Mouse (Mus musculus) heart, embryonic 13.5 days (tissue): Measurements from ENCODE around the gene Uchl1. TPM values are rescaled to one million over a fixed set of nuclear protein-coding genes. Genes with fewer than 3 reads are reported as not detected.

Experiments used
- ATAC-seq: fragments of 200-750 bp; cut with Nextera tagmentation; 2 replicates; pipeline ENCODE4 v1.8.0; 2017; ENCODE audit warnings: moderate TSS enrichment; ENCODE audit not compliant: insufficient number of reproducible peaks, low FRiP score, low TSS enrichment; ENCODE audit errors: extremely low read depth
- H3K27ac ChIP-seq: fragments of 300-500 bp; sonication (generic); replicated peaks from 2 replicates; pipeline ENCODE4 v1.5.1; 2015; ENCODE audit warnings: moderate library complexity, mild to moderate bottlenecking, inconsistent platforms
- H3K27me3 ChIP-seq: fragments of 300-500 bp; sonication (generic); replicated peaks from 2 replicates; pipeline ENCODE4 v1.6.1; 2015; ENCODE audit warnings: mild to moderate bottlenecking, inconsistent platforms
- H3K36me3 ChIP-seq: fragments of 300-500 bp; sonication (generic); 2 replicates; pipeline ENCODE4 v1.6.1; 2015; ENCODE audit warnings: mild to moderate bottlenecking, inconsistent platforms
- H3K4me1 ChIP-seq: fragments of 300-500 bp; sonication (generic); 2 replicates; pipeline ENCODE4 v1.6.1; 2015; ENCODE audit warnings: inconsistent platforms
- H3K4me2 ChIP-seq: fragments of 300-500 bp; sonication (generic); 2 replicates; pipeline ENCODE4 v1.6.1; 2015; ENCODE audit warnings: inconsistent platforms, mild to moderate bottlenecking, moderate library complexity
- H3K4me3 ChIP-seq: fragments of 300-500 bp; sonication (generic); 2 replicates; pipeline ENCODE4 v1.5.1; 2015; ENCODE audit warnings: moderate library complexity, mild to moderate bottlenecking, inconsistent platforms
- H3K9ac ChIP-seq: fragments of 300-500 bp; sonication (generic); 2 replicates; pipeline ENCODE4 v1.6.1; 2015; ENCODE audit warnings: inconsistent platforms, mild to moderate bottlenecking, moderate library complexity
- H3K9me3 ChIP-seq: fragments of 300-500 bp; sonication (generic); 2 replicates; pipeline ENCODE4 v1.6.1; 2016; ENCODE audit warnings: inconsistent platforms
- WGBS: fragments of 180-500 bp; shearing (Covaris S2); methylation state at CpG from one replicate; pipeline ENCODE4 v1.1.7; 2015; ENCODE audit warnings: mixed read lengths; 5-methylcytosine and 5-hydroxymethylcytosine counted together
- polyA plus RNA-seq: library from polyadenylated mRNA; unstranded; fragments of >200 nt; fragmentation: Nextera tagmentation; extraction: Ambion mirVana; gene quantifications from 2 replicates; pipeline ENCODE4 v1.2.1, GENCODE M21; 2015

Uchl1 gene
- polyA plus RNA-seq, 1 experiment from 2014 or later = 124 TPM

DNA sequence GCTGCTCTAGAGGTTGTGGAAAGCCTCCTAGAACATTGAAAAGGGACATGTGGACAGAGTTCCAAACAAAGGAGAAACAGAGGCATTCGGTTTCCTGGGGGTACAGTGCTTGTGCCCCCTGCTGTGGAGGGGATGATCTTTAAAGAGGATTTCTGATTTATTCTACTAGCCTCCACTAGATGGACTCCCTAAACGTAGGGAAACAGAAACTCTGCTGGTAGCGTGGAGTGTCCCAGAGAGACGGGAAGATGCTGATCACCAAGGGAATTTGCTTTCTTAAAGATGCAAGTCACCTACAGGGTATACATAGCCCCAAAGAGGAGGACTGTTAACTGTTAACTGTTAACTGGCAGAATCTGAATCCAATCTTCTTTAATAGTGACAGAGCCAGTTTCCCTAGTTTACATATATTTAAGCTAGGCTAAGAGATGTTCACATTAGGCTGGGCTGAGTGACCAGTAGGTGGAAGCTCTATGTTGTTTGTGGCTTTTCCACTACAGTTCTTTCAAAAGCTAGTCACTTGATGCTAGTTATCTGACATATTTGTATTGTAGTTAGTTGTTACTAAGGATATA lies 34.6 kb downstream of the Uchl1 start:
- Histone ChIP-seq H3K4me2 (no peak overlapping the region), H3K9me3 (no peaks in the 10 kb centered on the region), H3K4me3 (no peak overlapping the region), H3K36me3 (no peaks in the 10 kb centered on the region), H3K9ac (no peak overlapping the region), H3K27ac (no peak overlapping the region), H3K4me1 (peaks cover 16% of the 10 kb centered on the region), H3K27me3 (peaks cover 83% of the 10 kb centered on the region)
- 15% methylated on average over 4 of the region's 4 CpGs for WGBS
- no peak for ATAC-seq

DNA sequence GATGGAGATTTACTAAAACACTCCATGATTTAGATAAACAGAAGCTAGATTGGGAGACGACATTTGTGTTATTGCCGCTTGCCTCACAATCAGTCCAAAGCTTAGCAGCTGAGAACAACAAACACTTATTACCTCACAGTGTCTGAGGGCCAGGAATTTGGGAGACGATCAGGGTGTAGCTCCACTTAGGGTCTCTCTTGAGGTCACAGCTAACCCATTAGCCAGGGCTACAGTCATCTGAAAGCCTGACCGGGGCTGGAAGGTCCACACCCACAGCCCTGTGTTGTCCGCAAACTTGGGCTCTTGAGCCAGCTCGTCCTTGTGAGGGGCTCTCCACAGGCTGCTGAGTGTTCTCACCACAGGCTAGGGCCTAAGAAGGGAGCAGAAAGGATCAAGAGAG lies 36.9 kb downstream of the Uchl1 start:
- no peaks in the 10 kb centered on the region for H3K9me3 ChIP-seq
- H3K4me1 ChIP-seq = peaks cover 21% of the 10 kb centered on the region
- ATAC-seq = no peak
- no peak overlapping the region for H3K9ac ChIP-seq
- H3K36me3 ChIP-seq = no peaks in the 10 kb centered on the region
- 46% methylated on average over 6 of the region's 6 CpGs for WGBS
- H3K27me3 ChIP-seq = peaks cover 80% of the 10 kb centered on the region
- H3K27ac ChIP-seq = no peak overlapping the region
- H3K4me3 ChIP-seq = no peak overlapping the region
- H3K4me2 ChIP-seq = no peak overlapping the region

DNA sequence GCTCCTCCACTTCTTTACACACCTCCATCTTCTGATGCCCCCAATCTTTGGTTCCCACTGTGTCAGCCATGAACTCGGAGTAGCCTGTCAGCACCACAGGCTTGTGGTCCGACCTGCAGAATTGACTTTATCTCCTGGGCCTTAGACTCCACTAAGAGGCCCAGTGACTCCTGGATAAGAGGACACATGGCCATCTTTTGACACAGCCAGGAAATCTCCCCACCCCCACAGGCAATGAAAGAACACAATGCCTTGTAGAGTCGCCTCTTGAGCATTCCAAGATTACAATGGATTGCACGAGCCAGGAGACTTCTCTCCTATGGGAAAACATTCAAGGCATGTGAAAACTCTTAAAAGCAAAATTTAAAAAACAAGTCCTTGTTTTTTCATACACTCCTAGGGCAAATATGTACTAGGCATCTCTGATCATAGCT lies 39.6 kb downstream of the Uchl1 start:
- H3K4me3 ChIP-seq = no peak overlapping the region
- H3K27ac ChIP-seq = no peak overlapping the region
- WGBS = 9% methylated on average over 4 of the region's 4 CpGs
- H3K36me3 ChIP-seq = no peaks in the 10 kb centered on the region
- ATAC-seq = no peak
- no peak overlapping the region for H3K9ac ChIP-seq
- peaks cover 82% of the 10 kb centered on the region for H3K27me3 ChIP-seq
- H3K4me1 ChIP-seq = peaks cover 27% of the 10 kb centered on the region
- H3K4me2 ChIP-seq = no peak overlapping the region
- no peaks in the 10 kb centered on the region for H3K9me3 ChIP-seq

DNA sequence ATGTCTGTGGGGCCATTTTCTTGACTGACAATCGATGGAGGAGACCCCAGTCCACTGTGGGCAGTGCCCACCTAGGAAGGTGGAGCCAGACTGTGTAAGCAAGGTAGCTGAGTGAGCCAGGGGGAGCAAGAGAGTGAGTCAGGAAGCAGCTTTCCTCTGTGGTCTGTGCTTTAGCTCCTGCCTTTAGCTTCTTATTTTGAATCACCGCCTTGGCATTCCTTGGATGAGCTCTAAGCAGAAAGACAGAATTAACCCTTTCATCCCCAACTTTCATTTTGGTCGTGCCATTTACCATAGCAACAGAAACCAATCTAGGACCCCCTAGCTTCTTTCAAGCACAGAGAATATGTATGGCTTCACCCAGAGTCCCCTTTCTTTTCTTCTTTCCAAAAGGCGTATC lies 42.0 kb downstream of the Uchl1 start:
- WGBS = 54% methylated on average over 4 of the region's 4 CpGs
- H3K9me3 ChIP-seq = no peaks in the 10 kb centered on the region
- ATAC-seq = no peak

DNA sequence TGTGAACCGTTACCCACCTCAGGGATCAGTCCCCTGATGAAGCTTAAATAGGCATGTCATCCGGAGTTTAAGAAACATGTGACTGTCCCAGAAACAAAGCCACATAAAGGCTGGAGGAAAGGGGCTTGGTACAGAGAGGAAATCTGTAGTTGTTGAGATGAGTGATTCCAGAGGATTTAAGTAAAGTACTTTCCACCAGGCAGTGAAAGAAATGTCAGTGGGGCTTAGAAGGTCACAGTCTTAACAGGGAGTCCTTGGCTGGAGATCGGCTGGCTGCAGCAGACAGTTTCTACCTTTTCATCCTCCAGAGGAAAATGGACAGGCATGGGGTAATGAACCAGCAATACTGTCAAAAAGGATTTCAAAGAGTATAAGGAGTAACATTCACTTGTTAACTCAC lies 42.5 kb downstream of the Uchl1 start:
- 53% methylated on average over 3 of the region's 3 CpGs for WGBS

More for the DNA sequence above, 42.0 kb downstream of the Uchl1 start:
- peaks cover 27% of the 10 kb centered on the region for H3K4me1 ChIP-seq
- H3K27me3 ChIP-seq = peaks cover 86% of the 10 kb centered on the region
- no peak overlapping the region for H3K4me3 ChIP-seq
- no peaks in the 10 kb centered on the region for H3K36me3 ChIP-seq
- H3K4me2 ChIP-seq = no peak overlapping the region
- H3K9ac ChIP-seq = no peak overlapping the region
- no peak overlapping the region for H3K27ac ChIP-seq

DNA sequence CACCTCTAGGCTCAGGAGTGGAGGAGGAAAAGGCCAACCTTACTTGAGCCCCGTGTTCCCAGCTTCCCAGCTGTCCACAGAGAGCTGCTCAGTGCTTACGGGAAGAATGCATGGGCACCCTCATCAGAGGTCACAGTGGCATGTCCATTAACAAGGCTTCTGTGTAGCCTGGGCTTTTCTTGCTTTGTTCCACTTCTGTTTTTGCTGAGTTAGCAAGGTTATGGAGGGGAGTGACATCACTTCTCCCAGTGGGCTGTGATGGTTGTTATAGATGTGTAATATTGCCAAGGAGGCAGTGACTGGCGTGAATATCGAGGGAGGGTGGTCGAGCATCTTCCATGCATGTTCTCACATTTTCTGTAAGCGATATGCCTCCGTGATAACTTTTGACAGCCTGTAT lies 43.0 kb downstream of the Uchl1 start:
- Histone ChIP-seq H3K9me3 (no peaks in the 10 kb centered on the region), H3K36me3 (no peaks in the 10 kb centered on the region), H3K27me3 (peaks cover 86% of the 10 kb centered on the region), H3K9ac (no peak overlapping the region), H3K27ac (no peak overlapping the region), H3K4me2 (no peak overlapping the region), H3K4me3 (no peak overlapping the region), H3K4me1 (peaks cover 36% of the 10 kb centered on the region)
- no peak for ATAC-seq
- 59% methylated on average over 7 of the region's 7 CpGs for WGBS

More for the DNA sequence above, 42.5 kb downstream of the Uchl1 start:
- no peak overlapping the region for H3K9ac ChIP-seq
- no peak for ATAC-seq
- H3K4me3 ChIP-seq = no peak overlapping the region
- peaks cover 86% of the 10 kb centered on the region for H3K27me3 ChIP-seq
- H3K9me3 ChIP-seq = no peaks in the 10 kb centered on the region
- H3K4me1 ChIP-seq = peaks cover 31% of the 10 kb centered on the region
- H3K27ac ChIP-seq = no peak overlapping the region
- H3K4me2 ChIP-seq = no peak overlapping the region
- no peaks in the 10 kb centered on the region for H3K36me3 ChIP-seq

DNA sequence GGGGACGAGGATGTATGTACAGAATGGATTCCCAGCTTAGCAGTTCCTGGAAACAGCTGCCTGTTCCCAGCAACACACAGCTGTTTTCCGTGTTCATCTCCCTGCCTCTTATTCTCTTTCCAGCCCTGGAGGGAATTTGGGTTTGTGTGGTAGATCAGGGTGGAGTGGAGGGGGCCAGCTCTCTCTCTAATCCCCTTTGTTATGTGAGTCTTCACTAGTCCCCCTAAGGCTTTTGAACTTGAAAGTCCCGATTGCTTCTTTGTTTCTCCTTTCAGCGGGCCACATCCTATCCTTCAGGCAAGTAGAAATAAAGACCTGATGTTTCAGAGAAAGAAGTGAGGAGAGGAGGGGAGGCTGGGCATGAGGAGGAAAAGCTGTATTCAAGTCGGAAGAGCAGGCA lies 45.0 kb downstream of the Uchl1 start:
- H3K27ac ChIP-seq = no peak overlapping the region

DNA sequence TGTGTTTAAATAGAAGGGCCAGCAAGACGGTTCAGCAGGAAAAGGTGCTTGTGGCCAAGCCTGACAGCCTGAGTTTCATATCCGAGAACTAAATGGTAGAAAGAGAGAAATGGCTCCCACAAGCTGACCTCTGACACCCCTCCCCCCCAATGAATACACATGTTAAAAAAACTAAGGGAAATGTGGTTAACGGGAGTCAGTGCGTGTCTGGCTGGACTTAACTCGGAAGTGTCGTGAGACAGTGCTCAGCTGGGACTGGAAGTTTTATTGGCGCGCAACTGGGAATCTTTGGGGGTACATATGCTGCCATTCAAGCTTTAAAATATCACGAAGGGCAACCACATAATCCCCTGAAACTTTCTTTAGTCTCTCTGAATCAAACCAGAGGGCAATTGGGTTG lies 46.7 kb downstream of the Uchl1 start:
- Histone ChIP-seq H3K36me3 (no peaks in the 10 kb centered on the region), H3K27me3 (peaks cover 98% of the 10 kb centered on the region), H3K4me3 (no peak overlapping the region), H3K4me2 (peak overlapping the region; percentile 3; the same call in 1 of the 2 replicates), H3K9ac (no peak overlapping the region), H3K9me3 (no peaks in the 10 kb centered on the region), H3K27ac (peak overlapping the region; percentile 67), H3K4me1 (peaks cover 17% of the 10 kb centered on the region)
- ATAC-seq = no peak
- WGBS = 59% methylated on average over 9 of the region's 9 CpGs

More for the DNA sequence above, 45.0 kb downstream of the Uchl1 start:
- no peak for ATAC-seq
- Histone ChIP-seq H3K4me2 (no peak overlapping the region), H3K4me1 (peaks cover 21% of the 10 kb centered on the region), H3K27me3 (peaks cover 98% of the 10 kb centered on the region), H3K4me3 (no peak overlapping the region), H3K36me3 (no peaks in the 10 kb centered on the region), H3K9me3 (no peaks in the 10 kb centered on the region), H3K9ac (no peak overlapping the region)
- 32% methylated on average over 5 of the region's 5 CpGs for WGBS

DNA sequence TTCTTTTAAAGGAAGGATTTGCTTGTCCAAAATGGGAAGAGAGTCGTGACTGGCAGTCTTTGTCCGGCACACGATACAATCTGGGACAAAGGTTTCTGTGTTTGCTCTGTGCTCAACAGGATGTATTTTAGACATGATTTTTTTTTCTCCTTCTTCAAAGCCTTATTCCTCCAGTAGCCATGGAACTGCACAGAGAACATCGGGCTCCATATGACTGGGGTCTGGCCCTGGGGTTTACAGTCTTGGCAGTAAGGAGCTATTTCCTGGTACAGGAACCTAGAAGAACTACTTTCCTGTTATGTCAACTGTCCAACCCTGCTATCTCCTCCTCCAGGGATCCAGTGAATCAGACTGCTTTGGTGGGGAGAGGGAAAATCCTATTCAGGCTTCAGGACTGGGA lies 47.1 kb downstream of the Uchl1 start:
- Histone ChIP-seq H3K27ac (peak overlapping the region; percentile 67), H3K36me3 (no peaks in the 10 kb centered on the region), H3K27me3 (peaks cover 97% of the 10 kb centered on the region), H3K9me3 (no peaks in the 10 kb centered on the region), H3K4me1 (peaks cover 17% of the 10 kb centered on the region), H3K4me2 (peak overlapping the region; percentile 24; the same call in 1 of the 2 replicates), H3K4me3 (no peak overlapping the region), H3K9ac (no peak overlapping the region)
- no peak for ATAC-seq
- WGBS = 49% methylated on average over 4 of the region's 4 CpGs

DNA sequence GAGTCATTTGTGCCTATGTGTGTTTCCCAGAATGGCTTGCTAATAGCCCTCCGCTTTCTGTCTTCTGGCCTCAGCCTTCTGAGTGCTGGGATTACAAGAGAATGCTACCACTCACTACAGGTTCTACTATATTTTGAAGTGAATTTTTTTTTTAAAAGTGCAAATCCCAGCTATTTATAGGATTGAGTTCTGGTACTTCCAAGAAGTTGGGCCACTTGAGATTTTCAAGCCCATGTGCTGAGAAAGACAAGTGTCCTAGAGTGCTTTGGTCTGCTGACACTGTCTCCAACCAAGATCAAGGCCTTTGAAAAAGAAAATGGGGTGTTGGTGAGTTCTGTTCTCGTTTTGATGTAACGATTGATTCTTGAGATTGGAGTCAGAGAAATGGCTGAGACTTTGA lies 47.7 kb downstream of the Uchl1 start:
- H3K4me2 ChIP-seq = no peak overlapping the region
- WGBS = 68% methylated on average over 3 of the region's 3 CpGs
- no peaks in the 10 kb centered on the region for H3K9me3 ChIP-seq
- no peak for ATAC-seq
- H3K4me1 ChIP-seq = peaks cover 13% of the 10 kb centered on the region
- H3K27me3 ChIP-seq = peaks cover 97% of the 10 kb centered on the region
- H3K27ac ChIP-seq = peak overlapping the region; percentile 67
- no peaks in the 10 kb centered on the region for H3K36me3 ChIP-seq
- H3K4me3 ChIP-seq = no peak overlapping the region
- no peak overlapping the region for H3K9ac ChIP-seq

DNA sequence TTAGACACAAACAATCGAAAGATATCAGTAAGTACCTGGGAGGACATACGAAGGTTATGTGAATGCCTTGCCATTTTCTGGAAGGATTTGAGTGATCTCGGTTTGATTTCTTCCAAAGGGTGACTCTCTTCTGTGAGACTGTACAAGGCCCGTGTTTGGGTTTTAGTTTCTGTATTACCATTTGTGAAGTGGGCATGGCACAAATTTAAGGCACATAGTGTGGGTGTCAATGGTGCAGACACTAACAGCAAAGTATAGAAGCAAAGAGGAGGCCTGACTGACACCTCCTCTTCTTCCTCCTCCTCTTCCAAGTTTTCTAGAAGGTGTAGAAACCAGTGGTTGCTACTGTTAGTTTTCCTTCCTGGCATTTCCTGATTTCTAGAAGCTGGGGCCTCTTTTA lies 53.4 kb downstream of the Uchl1 start:
- no peaks in the 10 kb centered on the region for H3K36me3 ChIP-seq
- H3K9me3 ChIP-seq = no peaks in the 10 kb centered on the region
- no peak overlapping the region for H3K4me2 ChIP-seq
- no peak overlapping the region for H3K9ac ChIP-seq
- WGBS = 85% methylated on average over 4 of the region's 4 CpGs
- peaks cover 97% of the 10 kb centered on the region for H3K27me3 ChIP-seq
- H3K27ac ChIP-seq = no peak overlapping the region
- no peak overlapping the region for H3K4me3 ChIP-seq
- no peak for ATAC-seq
- no peaks in the 10 kb centered on the region for H3K4me1 ChIP-seq

DNA sequence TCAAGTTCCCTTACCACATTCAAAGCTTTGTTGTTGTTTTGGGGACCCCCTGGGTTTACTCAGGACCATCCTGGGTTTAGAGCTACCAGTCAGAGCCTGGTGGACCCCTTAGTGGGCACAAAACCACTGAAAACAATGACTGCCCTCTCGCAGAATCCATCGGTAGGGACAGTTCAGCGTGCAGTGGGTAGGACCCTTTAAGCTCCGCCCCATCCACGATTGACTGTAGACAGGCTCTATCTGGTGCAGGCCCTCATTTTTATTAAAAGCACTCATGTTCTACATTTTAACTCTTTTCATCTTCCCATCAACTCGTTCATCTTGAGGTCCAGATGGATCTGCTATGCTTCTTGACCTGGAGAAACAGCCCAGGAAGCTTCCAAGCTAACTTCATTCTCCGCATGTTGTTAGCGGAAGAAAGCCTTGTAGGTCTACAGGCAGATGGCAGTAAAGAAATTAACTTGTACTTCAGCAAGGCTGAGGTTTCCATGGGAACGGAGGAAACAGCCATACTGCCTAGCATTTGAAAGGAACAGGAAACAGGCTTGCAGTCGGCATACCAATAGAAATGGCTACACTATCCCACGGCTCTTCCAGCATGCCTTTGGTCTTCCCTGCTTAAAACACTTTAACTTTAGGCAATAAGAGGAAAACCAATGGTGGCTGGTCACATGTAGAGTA lies 54.9 kb downstream of the Uchl1 start:
- Histone ChIP-seq H3K4me1 (no peaks in the 10 kb centered on the region), H3K27me3 (peaks cover 90% of the 10 kb centered on the region), H3K27ac (no peak overlapping the region), H3K9ac (no peak overlapping the region), H3K4me3 (no peak overlapping the region), H3K36me3 (no peaks in the 10 kb centered on the region), H3K4me2 (no peak overlapping the region), H3K9me3 (no peaks in the 10 kb centered on the region)
- no peak for ATAC-seq
- 45% methylated on average over 11 of the region's 11 CpGs for WGBS
